Mouse (Mus musculus) kidney, adult 2 months (tissue): Measurements from ENCODE around the gene Mbd3. TPM values are rescaled to one million over a fixed set of nuclear protein-coding genes. Genes with fewer than 3 reads are reported as not detected.
A peak's percentile ranks its signal among the peaks of the same experiment; 100 is the strongest.

Experiments used
- DNase-seq: peaks from one replicate; pipeline ENCODE4 v3.0.0; 2021
- H3K27ac ChIP-seq: fragments of 200-500 bp; 2 replicates; pipeline ENCODE4 v1.5.1; 2012; ENCODE audit warnings: low read depth, low read length, control low read depth, inconsistent platforms; ENCODE audit not compliant: insufficient read depth
- H3K27me3 ChIP-seq: fragments of 200-500 bp; replicated peaks from 2 replicates; pipeline ENCODE4 v1.6.1; 2012; ENCODE audit warnings: mild to moderate bottlenecking, moderate library complexity, low read length, inconsistent platforms; ENCODE audit not compliant: control insufficient read depth, insufficient read depth
- H3K36me3 ChIP-seq: fragments of 200-500 bp; 2 replicates; pipeline ENCODE4 v1.6.1; 2012; ENCODE audit warnings: mild to moderate bottlenecking, moderate library complexity, low read length, inconsistent platforms; ENCODE audit not compliant: control insufficient read depth, insufficient read depth
- H3K4me1 ChIP-seq: fragments of 200-500 bp; 2 replicates; pipeline ENCODE4 v1.6.1; 2011; ENCODE audit warnings: low read length; ENCODE audit not compliant: control insufficient read depth, insufficient read depth
- H3K4me3 ChIP-seq: fragments of 200-500 bp; 2 replicates; pipeline ENCODE4 v1.5.1; 2011; ENCODE audit warnings: mild to moderate bottlenecking, low read depth, low read length, control low read depth; ENCODE audit not compliant: insufficient read depth
- CTCF ChIP-seq: fragments of 200-500 bp; conservative IDR thresholded peaks from 2 replicates; pipeline ENCODE4 v1.5.1; 2011; ENCODE audit warnings: low read depth, mild to moderate bottlenecking, control low read depth, low read length, moderate library complexity, mixed read lengths; ENCODE audit not compliant: insufficient read depth, insufficient read length
- POLR2A ChIP-seq: fragments of 200-500 bp; IDR thresholded peaks from one replicate; pipeline ENCODE4 v1.6.1; 2011; ENCODE audit warnings: low read depth, low read length, control low read depth
- WGBS: fragments of 180-500 bp; shearing (Covaris S2); methylation state at CpG from one replicate; pipeline ENCODE4 v1.1.7; 2018; 5-methylcytosine and 5-hydroxymethylcytosine counted together
- polyA plus RNA-seq: library from polyadenylated mRNA; depleted of rRNA; stranded (reverse); fragments of >200 nt; gene quantifications from 2 replicates; pipeline ENCODE4 v1.2.3, GENCODE M21; 2012

Gene Mbd3
- polyA plus RNA-seq, 1 experiment, result 143 TPM

- Histone ChIP-seq H3K27me3 (no peaks in the 10 kb centered on the region), H3K4me1 (peaks cover 3% of the 10 kb centered on the region; the same call in 1 of the 2 replicates), H3K27ac (no peak overlapping the region), H3K4me3 (no peak overlapping the region), H3K36me3 (no peaks in the 10 kb centered on the region)
- 69% methylated on average over 7 of the region's 7 CpGs for WGBS
- no peak for DNase-seq
- no peak for TF ChIP-seq POLR2A
Observed at GRCm38 (mm10) chr10:80382641-80383365, 16.5 kb downstream of the Mbd3 start.

GRCm38 (mm10) chr10:80377716-80378115, 21.6 kb downstream of the Mbd3 start:
- 49% methylated on average over 10 of the region's 10 CpGs for WGBS
- no peak for DNase-seq
- TF ChIP-seq POLR2A (no peak), CTCF (peak; percentile 45)

GRCm38 (mm10) chr10:80376160-80376559, 23.2 kb downstream of the Mbd3 start:
- Histone ChIP-seq H3K27me3 (no peaks in the 10 kb centered on the region), H3K4me1 (no peaks in the 10 kb centered on the region), H3K27ac (no peak overlapping the region), H3K36me3 (no peaks in the 10 kb centered on the region), H3K4me3 (no peak overlapping the region)
- peak; percentile 94 for DNase-seq
- 2% methylated on average over 7 of the region's 7 CpGs for WGBS
- TF ChIP-seq POLR2A (no peak), CTCF (peak; percentile 92)

More at GRCm38 (mm10) chr10:80377716-80378115, 21.6 kb downstream of the Mbd3 start:
- Histone ChIP-seq H3K27me3 (no peaks in the 10 kb centered on the region), H3K4me3 (no peak overlapping the region), H3K4me1 (no peaks in the 10 kb centered on the region), H3K27ac (no peak overlapping the region), H3K36me3 (no peaks in the 10 kb centered on the region)

- Histone ChIP-seq H3K27me3 (no peaks in the 10 kb centered on the region), H3K36me3 (no peaks in the 10 kb centered on the region), H3K4me3 (no peak overlapping the region), H3K27ac (no peak overlapping the region), H3K4me1 (no peaks in the 10 kb centered on the region)
- TF ChIP-seq CTCF (peak; percentile 80), POLR2A (no peak)
- 31% methylated on average over 6 of the region's 6 CpGs for WGBS
- peak; percentile 88 for DNase-seq
Observed at GRCm38 (mm10) chr10:80374063-80374462, 25.3 kb downstream of the Mbd3 start.

GRCm38 (mm10) chr10:80372706-80373105, 26.6 kb downstream of the Mbd3 start:
- Histone ChIP-seq H3K27me3 (no peaks in the 10 kb centered on the region), H3K36me3 (no peaks in the 10 kb centered on the region), H3K27ac (no peak overlapping the region), H3K4me1 (no peaks in the 10 kb centered on the region), H3K4me3 (no peak overlapping the region)
- no peak for DNase-seq
- WGBS, result 93% methylated on average over 6 of the region's 6 CpGs
- TF ChIP-seq CTCF (no peak), POLR2A (no peak)

GRCm38 (mm10) chr10:80371983-80372382, 27.4 kb downstream of the Mbd3 start:
- Histone ChIP-seq H3K36me3 (no peaks in the 10 kb centered on the region), H3K27ac (no peak overlapping the region), H3K27me3 (no peaks in the 10 kb centered on the region), H3K4me3 (no peak overlapping the region), H3K4me1 (no peaks in the 10 kb centered on the region)
- TF ChIP-seq POLR2A, result no peak
- DNase-seq, result no peak
- 55% methylated on average over 9 of the region's 9 CpGs for WGBS

- TF ChIP-seq CTCF, result no peak
- no peak for TF ChIP-seq POLR2A
- no peaks in the 10 kb centered on the region for H3K4me1 ChIP-seq
- peak; percentile 69 for DNase-seq
- H3K27ac ChIP-seq, result no peak overlapping the region
- 7% methylated on average over 12 of the region's 12 CpGs for WGBS
- H3K27me3 ChIP-seq, result no peaks in the 10 kb centered on the region
- no peak overlapping the region for H3K4me3 ChIP-seq
- no peaks in the 10 kb centered on the region for H3K36me3 ChIP-seq
Observed at GRCm38 (mm10) chr10:80371411-80371966, 27.9 kb downstream of the Mbd3 start.
